Mouse (Mus musculus) Patski (cell line): ENCODE measurements around the gene Xab2. TPM values are rescaled to one million over a fixed set of nuclear protein-coding genes. Genes with fewer than 3 reads are reported as not detected.
"Not testable (repeated sequence)": the region's sequence is repeated elsewhere in the genome, so short reads cannot be mapped to it uniquely, and the experiment has no call there.

Experiments
- ATAC-seq: fragments of 100-300 bp; one replicate; pipeline ENCODE4 v1.8.0; 2021
- CTCF ChIA-PET: fragments of 350-600 bp; sonication (Branson Sonifier 250); formaldehyde crosslinking; loops from one replicate; lab custom pipeline; 2022; ENCODE audit warnings: inconsistent platforms; lab: Charles Lee
- POLR2A ChIA-PET: fragments of 350-600 bp; sonication (Branson Sonifier 250); formaldehyde crosslinking; loops from one replicate; lab custom pipeline; 2022; ENCODE audit warnings: antibody characterized with exemption, inconsistent platforms; lab: Charles Lee
- DNase-seq: peaks from one replicate; pipeline ENCODE4 v3.0.0-alpha.2; 2011; ENCODE audit warnings: low read depth, low spot score
- H3K27me3 ChIP-seq: fragments of 371-371 bp; one replicate; pipeline ENCODE4 v1.5.1; 2021
- CTCF ChIP-seq: fragments of 100-300 bp; IDR thresholded peaks from one replicate; pipeline ENCODE4 v1.5.1; 2021
- in situ Hi-C: fragments of 300-500 bp; cut with MboI; formaldehyde crosslinking; loops from 3 replicates; pipeline ENCODE4 v1.11.1; 2018; ENCODE audit warnings: low pct_unique_long_range_greater_than_20kb, mixed read lengths
- polyA plus RNA-seq: library from polyadenylated mRNA; unstranded; gene quantifications from one replicate; pipeline ENCODE4 v1.2.3, GENCODE M21; 2021

Gene Xab2
- polyA plus RNA-seq, 1 experiment from 2014 or later = 48.4 TPM

DNA sequence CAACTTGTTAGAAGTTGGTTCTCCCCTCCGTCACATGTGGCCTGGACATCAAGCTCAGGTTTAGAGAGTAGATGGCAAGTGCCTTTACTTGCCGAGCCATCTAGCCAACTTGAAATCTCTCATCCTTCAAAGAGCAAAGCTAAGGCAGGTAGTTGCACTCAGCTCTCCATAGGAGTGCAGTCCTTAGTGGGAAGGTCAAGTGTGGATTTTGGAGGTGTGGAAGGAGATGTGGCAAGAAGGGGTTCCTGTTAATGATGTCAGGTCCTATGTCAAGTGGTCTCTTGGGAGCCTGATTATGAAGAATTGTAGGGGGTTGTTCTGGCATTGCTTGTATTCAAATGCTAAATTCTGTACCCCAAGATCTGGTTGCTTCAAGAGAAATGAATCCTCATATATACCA lies 26.6 kb downstream of the Xab2 start:
- ChIA-PET POLR2A (no interaction called here), CTCF (no interaction called here)
- ATAC-seq (no peak), DNase-seq (no peak)
- H3K27me3 ChIP-seq = no peaks in the 10 kb centered on the region
- in situ Hi-C loops = no loop called here
- TF ChIP-seq CTCF = no peak

DNA sequence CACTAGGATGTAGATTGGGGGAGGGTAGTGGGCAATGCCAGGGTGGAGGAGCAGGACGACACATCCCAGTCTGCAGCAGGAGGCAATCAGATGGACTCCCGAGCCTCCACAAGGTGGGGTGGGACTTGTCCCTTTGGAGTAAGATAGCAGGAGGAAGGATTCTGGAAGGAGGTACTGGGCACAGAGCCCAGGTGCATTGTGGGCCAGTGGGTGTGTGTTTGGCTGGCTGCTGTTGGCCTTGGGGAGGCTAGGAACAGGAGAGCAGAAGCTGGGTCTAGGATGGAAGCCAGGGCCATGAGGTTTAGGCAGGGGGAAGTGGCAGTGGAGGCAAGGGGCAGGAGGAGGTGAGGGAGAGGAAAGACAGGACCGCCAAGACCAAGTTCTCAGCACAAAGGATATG lies 27.6 kb downstream of the Xab2 start:
- no peak for TF ChIP-seq CTCF
- DNase-seq = no peak
- ATAC-seq = no peak
- CTCF ChIA-PET = no interaction called here
- in situ Hi-C loops = no loop called here
- POLR2A ChIA-PET = no interaction called here
- H3K27me3 ChIP-seq = no peaks in the 10 kb centered on the region

DNA sequence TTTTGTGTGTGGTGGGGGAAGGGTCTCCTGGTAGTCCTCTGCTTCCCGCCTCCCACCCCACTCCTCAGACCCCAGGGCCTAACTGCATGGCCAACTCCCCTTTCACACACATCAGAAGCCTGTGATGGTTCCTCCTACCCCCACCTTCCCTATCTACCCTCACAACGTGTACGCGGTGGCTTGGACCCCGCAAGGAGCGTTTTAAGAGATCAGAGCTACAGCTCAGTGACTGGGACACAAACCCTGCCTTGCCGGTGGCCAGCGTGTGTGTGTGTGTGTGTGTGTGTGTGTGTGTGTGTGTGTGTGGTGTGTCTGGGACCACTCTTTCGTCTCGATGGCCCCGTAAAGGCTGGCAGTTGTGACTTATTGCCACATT lies 32.9 kb downstream of the Xab2 start:
- no peak for TF ChIP-seq CTCF
- DNase-seq (no peak), ATAC-seq (peak; percentile 26)
- no peaks in the 10 kb centered on the region for H3K27me3 ChIP-seq
- ChIA-PET CTCF (no interaction called here), POLR2A (interaction anchor here (1.3 kb wide), 1 partner anchor 11 kb away, joined by 3 read pairs; no protein-coding TSS in a partner anchor)
- in situ Hi-C loops = no loop called here

DNA sequence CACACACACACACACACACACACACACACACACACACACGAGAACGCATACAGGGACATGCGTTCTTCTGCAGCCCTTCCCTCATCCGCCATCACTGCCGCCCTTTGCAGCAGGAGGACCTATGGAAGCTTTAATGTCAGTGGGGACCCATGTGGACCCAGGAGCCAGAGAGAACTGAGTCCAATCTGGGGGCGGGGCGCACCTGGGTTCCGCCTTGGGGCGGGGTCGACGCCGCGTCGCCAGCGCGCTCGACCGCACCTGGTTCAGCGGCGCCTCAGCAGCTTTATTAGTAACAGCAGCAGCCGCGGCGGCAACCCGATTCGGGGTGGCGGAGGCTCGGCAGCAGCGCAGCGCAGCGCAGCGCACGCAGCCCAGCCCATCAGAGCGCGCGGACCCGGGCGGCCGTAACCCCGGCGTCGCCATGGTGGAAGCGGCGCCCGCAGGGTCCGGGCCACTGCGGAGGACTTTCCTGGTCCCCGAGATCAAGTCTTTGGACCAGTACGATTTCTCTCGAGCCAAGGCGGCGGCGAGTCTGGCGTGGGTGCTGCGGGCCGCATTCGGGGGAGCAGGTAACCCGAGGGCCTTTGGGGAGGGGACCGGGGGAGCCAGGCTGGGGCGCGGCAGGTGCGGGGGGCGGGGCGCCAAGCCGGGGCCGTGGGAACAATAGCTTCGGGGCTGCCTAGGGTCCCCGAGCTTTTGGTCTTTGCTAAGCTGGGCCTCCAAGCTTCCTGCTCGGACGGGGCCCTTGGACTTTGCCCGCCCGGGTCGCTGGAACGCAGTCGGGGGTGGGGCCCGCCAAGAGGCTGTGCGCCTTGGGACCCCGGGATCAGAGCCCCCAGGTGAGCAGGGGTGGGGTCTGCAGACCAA lies 33.5 kb downstream of the Xab2 start:
- no peak for TF ChIP-seq CTCF
- H3K27me3 ChIP-seq = no peaks in the 10 kb centered on the region
- DNase-seq (no peak), ATAC-seq (peak; percentile 73)
- in situ Hi-C loops = no loop called here
- ChIA-PET CTCF (interaction anchor here (1.4 kb wide), 1 partner anchor 85 kb away, joined by 3 read pairs; the partner anchor contains the start of gene Fcor), POLR2A (interaction anchor here (1.3 kb wide), 1 partner anchor 12 kb away, joined by 3 read pairs; no protein-coding TSS in a partner anchor)

DNA sequence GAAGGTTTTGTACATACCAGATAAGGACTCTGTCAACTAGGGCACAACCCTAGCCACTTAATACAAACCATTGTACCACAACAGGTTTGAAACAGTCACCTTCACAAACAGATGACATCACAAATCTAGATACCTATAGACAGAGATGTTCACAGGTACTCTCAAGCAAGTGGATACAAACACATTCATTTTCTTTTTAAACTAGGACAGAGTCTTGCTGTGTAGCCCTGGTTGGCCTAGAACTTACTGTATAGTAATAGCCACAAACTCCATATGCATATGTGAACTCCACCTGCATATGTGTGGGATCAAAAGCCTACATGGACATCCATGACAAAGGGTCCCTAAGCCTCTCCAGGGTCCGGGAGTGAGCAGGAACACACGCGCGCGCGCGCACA lies 34.1 kb downstream of the Xab2 start, which contains the start of gene Camsap3:
Gene Camsap3 (plus strand): TSS at position 301 of the 398 bp plus-strand sequence.
- DNase-seq (no peak), ATAC-seq (no peak)
- ChIA-PET CTCF (interaction anchor here (1.4 kb wide), 1 partner anchor 86 kb away, joined by 3 read pairs; the partner anchor contains the start of gene Fcor), POLR2A (interaction anchor here (1.3 kb wide), 1 partner anchor 13 kb away, joined by 3 read pairs; no protein-coding TSS in a partner anchor)
- TF ChIP-seq CTCF = no peak
- H3K27me3 ChIP-seq = no peaks in the 10 kb centered on the region
- in situ Hi-C loops = no loop called here

DNA sequence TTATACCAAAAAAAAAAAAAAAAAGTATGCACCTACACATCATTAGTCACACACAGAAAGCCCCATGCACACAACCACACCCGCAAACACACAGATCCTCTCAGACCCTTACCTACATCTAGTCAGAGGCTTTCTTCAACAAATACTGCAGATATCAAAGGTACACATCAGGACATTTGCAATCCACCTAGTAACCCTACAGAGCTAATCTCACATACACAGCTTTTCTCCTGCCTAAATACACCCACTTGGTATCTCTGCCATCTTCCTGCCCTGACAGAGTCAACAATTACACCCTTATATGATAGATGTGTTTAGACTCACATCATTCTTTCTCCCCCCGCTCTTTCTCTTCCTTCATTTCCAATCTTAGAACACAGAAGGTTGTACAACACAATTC lies 34.7 kb downstream of the Xab2 start:
- ATAC-seq (no peak), DNase-seq (no peak)
- CTCF ChIA-PET = interaction anchor here (1.4 kb wide), 1 partner anchor 86 kb away, joined by 3 read pairs; the partner anchor contains the start of gene Fcor
- in situ Hi-C loops = no loop called here
- no peaks in the 10 kb centered on the region for H3K27me3 ChIP-seq
- TF ChIP-seq CTCF = no peak
- POLR2A ChIA-PET = no interaction called here

DNA sequence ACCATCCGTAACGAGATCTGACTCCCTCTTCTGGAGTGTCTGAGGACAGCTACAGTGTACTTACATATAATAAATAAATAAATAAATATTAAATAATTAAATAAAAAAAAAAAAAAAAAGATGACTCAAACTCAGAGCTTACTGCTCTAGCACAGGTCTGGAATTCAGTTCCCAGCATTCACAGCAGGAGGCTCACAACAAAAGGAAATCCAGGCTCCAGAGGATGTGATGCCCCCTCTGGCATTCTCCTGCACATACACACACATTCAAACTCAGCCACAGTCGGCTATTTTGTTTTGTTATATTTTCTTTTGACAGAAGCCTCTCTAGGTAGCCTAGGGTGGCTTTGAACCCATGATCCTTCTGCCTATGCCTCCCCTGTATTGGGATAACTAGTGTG lies 39.2 kb downstream of the Xab2 start:
- ATAC-seq, DNase-seq, POLR2A ChIA-PET: not testable (repeated sequence)

DNA sequence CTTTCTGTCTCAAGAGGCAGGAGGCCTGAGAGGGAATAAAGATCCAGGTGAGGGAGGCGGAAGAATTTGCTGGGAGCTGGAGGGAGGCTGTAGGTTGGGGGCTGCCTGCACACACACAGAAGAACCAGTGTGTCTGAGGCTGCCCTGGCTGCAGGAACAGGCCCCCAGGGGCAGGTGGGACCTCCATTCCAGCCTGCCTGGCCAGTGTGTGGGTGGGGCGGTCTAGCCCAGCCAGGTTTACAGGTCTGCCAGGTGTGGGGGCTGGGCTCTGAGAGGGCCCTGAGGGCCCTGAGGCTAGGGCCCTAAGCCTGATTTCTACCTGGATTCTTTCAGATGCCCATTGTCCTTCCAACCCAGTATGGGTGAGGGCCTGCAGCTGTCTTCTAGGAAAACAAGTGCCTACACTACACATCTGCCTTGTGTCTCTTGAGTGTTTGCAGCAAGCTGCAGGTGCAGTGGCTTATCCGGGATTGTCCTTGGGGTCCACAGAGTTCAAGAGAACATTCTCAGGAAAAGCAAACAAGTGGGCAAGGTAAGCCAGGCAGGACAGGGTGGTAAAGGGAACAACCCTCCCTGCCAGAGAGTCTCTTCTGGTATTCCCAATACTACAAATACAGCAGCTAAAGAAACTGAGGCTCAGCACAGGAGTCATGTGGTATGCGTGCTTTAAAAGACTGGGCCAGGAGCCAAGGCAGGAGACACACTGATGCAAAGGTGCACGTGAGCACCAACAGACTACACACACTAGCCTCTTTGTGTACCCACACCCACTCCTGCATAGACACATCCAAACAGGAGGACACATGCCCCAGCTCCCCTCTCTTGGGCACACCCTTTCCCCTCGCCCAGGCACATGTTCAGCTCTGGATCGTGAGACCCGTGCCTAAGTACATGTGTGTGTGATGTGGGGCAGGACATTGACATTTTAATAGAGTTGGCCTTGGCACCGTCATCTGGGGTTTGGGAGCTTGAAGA lies 41.4 kb downstream of the Xab2 start:
- DNase-seq = no peak
- CTCF ChIA-PET = interaction anchor here (0.9 to 1.5 kb wide), 4 partner anchors 8 to 96 kb away, joined by 3 to 5 read pairs (median 3); partner anchors contain the start of gene Trappc5
- POLR2A ChIA-PET = interaction anchor here (0.9 kb wide), 1 partner anchor 110 kb away, joined by 3 read pairs; no protein-coding TSS in a partner anchor
- no peak for ATAC-seq
- in situ Hi-C loops = no loop called here
- no peaks in the 10 kb centered on the region for H3K27me3 ChIP-seq
- TF ChIP-seq CTCF = no peak

More for the DNA sequence above, 39.2 kb downstream of the Xab2 start:
- H3K27me3 ChIP-seq, in situ Hi-C loops: not testable (repeated sequence)
- CTCF ChIA-PET = interaction anchor here (1.2 to 1.3 kb wide), 2 partner anchors 23 to 28 kb away, joined by 3 to 6 read pairs; no protein-coding TSS in a partner anchor

DNA sequence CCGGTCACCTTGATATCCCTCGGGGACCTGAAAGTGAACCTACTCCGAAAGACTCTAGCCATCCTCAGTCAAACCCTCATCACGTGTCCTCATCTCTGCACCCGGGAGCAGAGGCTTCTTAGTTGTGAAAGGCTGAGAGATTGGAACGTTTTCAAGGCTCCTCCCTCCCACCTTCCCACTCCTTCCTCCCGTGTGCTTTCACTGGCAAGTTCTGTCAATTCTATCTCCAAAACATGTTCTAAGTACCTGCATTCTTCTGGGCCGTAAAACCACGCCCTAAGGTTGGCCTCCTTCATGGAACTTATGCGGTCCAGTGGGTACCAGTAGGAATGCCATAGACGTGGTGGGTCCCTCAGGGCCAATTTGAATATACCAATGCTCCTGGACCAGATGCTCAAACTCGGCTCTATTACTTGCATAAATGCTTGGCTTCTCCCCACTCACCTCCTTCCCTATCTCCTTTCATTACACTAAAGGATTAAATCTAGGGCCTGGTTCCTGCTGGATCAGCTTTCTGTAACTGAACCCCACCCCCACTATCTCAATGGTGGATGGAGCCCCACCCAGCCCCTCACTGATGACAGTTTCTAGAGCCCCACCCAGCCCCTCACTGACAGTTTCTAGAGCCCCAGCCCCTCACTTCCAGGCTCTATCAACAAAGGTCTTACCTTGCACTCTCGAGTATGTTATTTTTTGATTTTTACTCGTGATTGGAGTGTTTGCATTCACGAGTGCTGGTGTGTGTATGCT lies 44.7 kb downstream of the Xab2 start:
- no peak for DNase-seq
- no peak for ATAC-seq
- in situ Hi-C loops = no loop called here
- no peaks in the 10 kb centered on the region for H3K27me3 ChIP-seq
- no peak for TF ChIP-seq CTCF
- POLR2A ChIA-PET = no interaction called here
- CTCF ChIA-PET = interaction anchor here (0.6 kb wide), 1 partner anchor 483 kb away, joined by 3 read pairs; no protein-coding TSS in a partner anchor
